Mouse (Mus musculus): ENCODE results near the gene Defa26. TPM values are rescaled to one million over a fixed set of nuclear protein-coding genes. Genes with fewer than 3 reads are reported as not detected.
"Not testable (repeated sequence)": the region's sequence is repeated elsewhere in the genome, so short reads cannot be mapped to it uniquely, and the experiment has no call there.

Gene Defa26
- polyA plus RNA-seq (2015; fragmentation: Nextera tagmentation; extraction: Ambion mirVana), result not detected in 2 replicates

DNA sequence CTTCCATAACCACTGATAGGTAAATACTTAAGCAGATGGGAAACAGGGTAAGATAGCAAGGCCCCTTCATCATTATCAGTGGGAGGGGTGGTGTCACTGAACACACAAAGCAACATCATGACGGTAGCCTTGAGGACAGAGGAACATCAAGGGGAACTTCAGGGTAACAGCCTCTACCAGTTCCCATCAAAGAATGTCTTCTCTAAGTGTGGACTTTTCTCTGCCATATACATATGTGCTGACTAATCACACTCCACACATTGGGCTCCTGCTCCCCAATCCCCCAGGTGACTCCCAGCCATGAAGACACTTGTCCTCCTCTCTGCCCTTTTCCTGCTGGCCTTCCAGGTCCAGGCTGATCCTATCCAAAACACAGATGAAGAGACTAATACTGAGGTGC, at the start of gene Defa26:
TSS of gene Defa26 (plus strand) at position 301 of the 400 bp plus-strand sequence.
- H3K4me1 ChIP-seq; H3K27me3 ChIP-seq (replicated peaks); H3K9ac ChIP-seq; H3K27ac ChIP-seq; H3K4me3 ChIP-seq (replicated peaks); H3K36me3 ChIP-seq; H3K4me2 ChIP-seq; ATAC-seq (ENCODE audit: insufficient read depth, low FRiP score, low read depth); H3K9me3 ChIP-seq: not testable (repeated sequence)
- 100% methylated on average over 1 of the region's 1 CpGs for WGBS

DNA sequence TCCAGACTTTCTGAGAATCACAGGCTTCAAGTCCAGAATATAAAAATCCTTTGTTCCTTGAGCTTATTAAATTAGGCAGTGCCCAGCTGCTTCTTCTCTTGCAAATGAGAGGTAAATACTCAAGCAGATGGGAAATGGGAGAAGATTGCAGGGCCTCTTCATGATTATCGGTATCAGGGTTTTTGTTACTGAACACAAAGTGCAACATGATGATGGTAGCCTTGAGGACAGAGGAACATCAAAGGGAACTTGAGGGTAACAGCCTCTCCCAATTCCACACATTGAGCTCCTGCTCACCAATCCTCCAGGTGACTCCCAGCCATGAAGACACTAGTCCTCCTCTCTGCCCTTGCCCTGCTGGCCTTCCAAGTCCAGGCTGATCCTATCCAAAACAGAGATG, 35.3 kb upstream of the Defa26 start, which contains the start of gene Defa28:
TSS of gene Defa28 (plus strand) at position 301 of the 400 bp plus-strand sequence.
- H3K36me3 ChIP-seq; ATAC-seq (ENCODE audit: insufficient read depth, low FRiP score, low read depth); H3K4me2 ChIP-seq; H3K4me1 ChIP-seq; H3K9me3 ChIP-seq; H3K27me3 ChIP-seq (replicated peaks); H3K27ac ChIP-seq; H3K4me3 ChIP-seq (replicated peaks); H3K9ac ChIP-seq: not testable (repeated sequence)
- no CpG with 5 or more reads among the region's 1 CpGs for WGBS

DNA sequence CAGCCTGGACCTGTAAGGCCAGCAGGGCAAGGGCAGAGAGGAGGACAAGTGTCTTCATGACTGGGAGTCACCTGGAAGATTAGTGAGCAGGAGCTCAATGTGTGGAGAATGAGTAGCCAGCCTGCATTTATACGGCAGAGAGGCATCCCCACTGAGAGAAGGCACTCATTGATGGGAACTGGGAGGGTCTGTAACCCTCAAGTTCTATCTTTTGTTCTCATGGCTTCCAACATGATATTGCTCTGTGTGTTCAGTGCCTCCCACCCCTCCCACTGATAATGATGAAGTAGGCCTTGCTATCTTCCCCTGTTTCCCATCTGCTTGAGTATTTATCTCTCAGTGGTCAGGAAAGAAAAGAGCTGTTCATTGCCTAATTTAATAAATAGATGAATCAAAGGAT, 23.6 kb upstream of the Defa26 start, which contains the start of gene Gm7861:
TSS of gene Gm7861 (minus strand) at position 101 of the 400 bp plus-strand sequence.
- H3K27me3 ChIP-seq (replicated peaks); ATAC-seq (ENCODE audit: insufficient read depth, low FRiP score, low read depth); H3K4me2 ChIP-seq; H3K36me3 ChIP-seq; H3K9me3 ChIP-seq; H3K27ac ChIP-seq; H3K4me3 ChIP-seq (replicated peaks); H3K9ac ChIP-seq; H3K4me1 ChIP-seq: not testable (repeated sequence)
- no CpG with 5 or more reads among the region's 1 CpGs for WGBS

DNA sequence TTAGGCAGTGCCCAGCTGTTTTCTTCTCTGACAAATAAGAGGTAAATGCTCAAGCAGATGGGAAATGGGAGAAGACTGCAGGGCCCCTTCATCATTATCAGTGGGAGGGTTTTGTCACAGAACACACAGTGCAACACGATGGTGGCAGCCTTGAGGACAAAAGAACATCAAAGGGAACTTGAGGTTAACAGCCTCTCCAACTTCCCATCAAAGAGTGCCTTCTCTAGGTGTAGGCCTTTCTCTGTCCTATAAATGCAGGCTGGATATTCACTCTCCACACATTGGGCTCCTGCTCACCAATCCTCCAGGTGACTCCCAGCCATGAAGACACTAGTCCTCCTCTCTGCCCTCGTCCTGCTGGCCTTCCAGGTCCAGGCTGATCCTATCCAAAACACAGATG, 37.5 kb downstream of the Defa26 start, which contains the start of gene Defa17:
TSS of gene Defa17 (plus strand) at position 301 of the 400 bp plus-strand sequence.
- not testable (repeated sequence) for H3K4me2 ChIP-seq; H3K9ac ChIP-seq; ATAC-seq (ENCODE audit: insufficient read depth, low FRiP score, low read depth)

DNA sequence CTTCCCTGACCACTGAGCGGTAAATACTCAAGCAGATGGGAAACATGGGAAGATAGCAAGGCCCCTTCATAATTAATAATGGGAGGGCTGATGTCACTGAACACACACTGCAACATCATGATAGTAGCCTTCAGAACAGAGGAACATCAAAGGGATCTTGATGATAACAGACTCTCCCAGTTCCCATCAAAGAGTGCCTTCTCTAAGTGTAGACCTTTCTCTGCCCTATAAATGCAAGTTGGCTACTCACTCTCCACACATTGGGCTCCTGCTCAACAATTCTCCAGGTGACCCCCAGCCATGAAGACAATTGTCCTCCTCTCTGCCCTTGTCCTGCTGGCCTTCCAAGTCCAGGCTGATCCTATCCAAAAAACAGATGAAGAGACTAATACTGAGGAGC, 47.5 kb downstream of the Defa26 start, which contains the start of gene Defa34:
TSS of gene Defa34 (plus strand) at position 301 of the 400 bp plus-strand sequence.
- H3K9ac ChIP-seq; H3K4me3 ChIP-seq (replicated peaks); H3K4me2 ChIP-seq; H3K27me3 ChIP-seq (replicated peaks); ATAC-seq (ENCODE audit: insufficient read depth, low FRiP score, low read depth); H3K9me3 ChIP-seq; H3K27ac ChIP-seq; H3K36me3 ChIP-seq; H3K4me1 ChIP-seq: not testable (repeated sequence)
- 89% methylated on average over 1 of the region's 1 CpGs for WGBS

More for the DNA sequence above, 37.5 kb downstream of the Defa26 start, which contains the start of gene Defa17:
- not testable (repeated sequence) for H3K9me3 ChIP-seq; H3K4me3 ChIP-seq (replicated peaks); H3K27ac ChIP-seq; H3K36me3 ChIP-seq; H3K4me1 ChIP-seq; H3K27me3 ChIP-seq (replicated peaks)
- no CpG with 5 or more reads among the region's 2 CpGs for WGBS

Other genes with a start within 250 kb of the Defa26 start
- not detected in 2 replicates for gene Defa2, start 239.7 kb upstream of the Defa26 start, polyA plus RNA-seq (2015; fragmentation: Nextera tagmentation; extraction: Ambion mirVana)
- 0.76 TPM in 1 of 2 replicates, not detected in the other for gene Defa33, start 226.4 kb upstream of the Defa26 start, polyA plus RNA-seq (2015; fragmentation: Nextera tagmentation; extraction: Ambion mirVana)
- not detected in 2 replicates for gene Defa36, start 190.8 kb upstream of the Defa26 start, polyA plus RNA-seq (2015; fragmentation: Nextera tagmentation; extraction: Ambion mirVana)
- 0.31 and 2.2 TPM in 2 replicates for gene Gm7849, start 161.6 kb upstream of the Defa26 start, polyA plus RNA-seq (2015; fragmentation: Nextera tagmentation; extraction: Ambion mirVana)
- 1.5 TPM in 1 of 2 replicates, not detected in the other for gene Defa20, start 108.9 kb upstream of the Defa26 start, polyA plus RNA-seq (2015; fragmentation: Nextera tagmentation; extraction: Ambion mirVana)
- gene Defa32, start 89.2 kb upstream of the Defa26 start, polyA plus RNA-seq (2015; fragmentation: Nextera tagmentation; extraction: Ambion mirVana), result not detected in 2 replicates
- gene Defa37, start 52.8 kb upstream of the Defa26 start, polyA plus RNA-seq (2015; fragmentation: Nextera tagmentation; extraction: Ambion mirVana), result not detected in 2 replicates
- gene Defa28, start 35.2 kb upstream of the Defa26 start, polyA plus RNA-seq (2015; fragmentation: Nextera tagmentation; extraction: Ambion mirVana), result not detected in 2 replicates
- gene Gm7861, start 23.7 kb upstream of the Defa26 start, polyA plus RNA-seq (2015; fragmentation: Nextera tagmentation; extraction: Ambion mirVana), result not detected in 2 replicates
- gene Defa17, start 37.6 kb downstream of the Defa26 start, polyA plus RNA-seq (2015; fragmentation: Nextera tagmentation; extraction: Ambion mirVana), result 4.1 and 7.3 TPM in 2 replicates
- gene Defa34, start 47.6 kb downstream of the Defa26 start, polyA plus RNA-seq (2015; fragmentation: Nextera tagmentation; extraction: Ambion mirVana), result not detected in 2 replicates
- gene AY761184, start 85.5 kb downstream of the Defa26 start, polyA plus RNA-seq (2015; fragmentation: Nextera tagmentation; extraction: Ambion mirVana), result 0.59 TPM in 1 of 2 replicates, not detected in the other
- gene Defa24, start 116.3 kb downstream of the Defa26 start, polyA plus RNA-seq (2015; fragmentation: Nextera tagmentation; extraction: Ambion mirVana), result 13.3 and 15.1 TPM in 2 replicates
- gene Defb50, start 205.4 kb downstream of the Defa26 start, polyA plus RNA-seq (2015; fragmentation: Nextera tagmentation; extraction: Ambion mirVana), result not detected in 2 replicates
- gene Defb2, start 221.7 kb downstream of the Defa26 start, polyA plus RNA-seq (2015; fragmentation: Nextera tagmentation; extraction: Ambion mirVana), result not detected in 2 replicates
- not detected in 2 replicates for gene Defb10, start 240.7 kb downstream of the Defa26 start, polyA plus RNA-seq (2015; fragmentation: Nextera tagmentation; extraction: Ambion mirVana)